Mouse (Mus musculus): Measurements from ENCODE around the gene Amelx. TPM values are rescaled to one million over a fixed set of nuclear protein-coding genes. Genes with fewer than 3 reads are reported as not detected.

The Amelx gene
- polyA plus RNA-seq, 1 experiment from 2014 or later: not detected

Other genes with a start within 250 kb of the Amelx start
- 47.3 and 58.0 TPM in 2 replicates for gene Hccs, start 133.2 kb upstream of the Amelx start, polyA plus RNA-seq (2015; fragmentation: Nextera tagmentation; extraction: Ambion mirVana)